Mouse (Mus musculus) heart, adult 9 months (tissue): ENCODE results near the gene Slc39a11.

Source experiments
- DNase-seq, 2 experiments: peaks; one replicate each; pipeline ENCODE4 v3.0.0; 2022; ENCODE audit warnings: low spot score in 2 of 2

The Slc39a11 gene

GRCm38 (mm10) chr11:113246475-113246874, 403.4 kb downstream of the Slc39a11 start:
- DNase-seq, result no peak

DNA sequence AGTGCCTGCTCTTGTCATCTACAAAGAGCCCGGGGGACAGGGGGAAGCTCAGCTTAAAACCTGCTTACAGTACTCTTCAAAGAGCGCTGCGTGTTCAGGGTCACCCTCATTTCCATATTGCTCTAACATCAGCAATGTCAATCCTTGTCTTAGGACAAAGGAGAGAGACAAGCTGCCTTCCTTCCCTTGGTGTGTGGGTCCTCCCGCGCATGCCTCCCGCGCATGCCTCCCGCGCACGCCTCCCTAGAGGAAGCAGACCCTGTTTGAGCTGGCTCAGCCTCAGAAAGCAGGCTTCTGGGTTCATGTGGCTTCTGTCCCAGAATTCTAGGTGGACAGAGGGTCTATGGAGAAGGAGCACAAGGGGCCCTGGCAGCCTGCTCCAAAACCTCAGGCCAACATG, 404.2 kb downstream of the Slc39a11 start:
- DNase-seq, result no peak

- DNase-seq, result no peak
Observed at GRCm38 (mm10) chr11:113234432-113234831, 415.4 kb downstream of the Slc39a11 start.

DNA sequence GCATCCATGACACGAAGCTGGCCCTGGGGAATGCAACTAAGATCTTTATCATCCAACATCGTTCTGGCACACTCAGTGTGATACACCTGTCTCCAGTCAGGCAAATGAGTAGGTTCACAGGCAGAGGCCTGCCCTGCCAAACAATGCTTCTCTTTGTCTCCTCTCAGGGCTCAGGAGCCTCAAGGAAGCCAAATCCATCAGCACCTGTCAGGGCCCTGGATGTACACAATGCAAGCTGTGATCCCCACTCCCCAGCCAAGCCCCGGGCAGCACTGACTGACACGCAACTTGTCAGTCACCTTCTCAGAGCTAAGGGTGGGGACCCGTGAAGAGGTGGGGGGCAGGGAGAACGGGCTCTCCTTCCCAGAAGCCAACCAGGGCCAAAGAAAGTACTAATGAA, 417.8 kb downstream of the Slc39a11 start:
- no peak for DNase-seq

DNA sequence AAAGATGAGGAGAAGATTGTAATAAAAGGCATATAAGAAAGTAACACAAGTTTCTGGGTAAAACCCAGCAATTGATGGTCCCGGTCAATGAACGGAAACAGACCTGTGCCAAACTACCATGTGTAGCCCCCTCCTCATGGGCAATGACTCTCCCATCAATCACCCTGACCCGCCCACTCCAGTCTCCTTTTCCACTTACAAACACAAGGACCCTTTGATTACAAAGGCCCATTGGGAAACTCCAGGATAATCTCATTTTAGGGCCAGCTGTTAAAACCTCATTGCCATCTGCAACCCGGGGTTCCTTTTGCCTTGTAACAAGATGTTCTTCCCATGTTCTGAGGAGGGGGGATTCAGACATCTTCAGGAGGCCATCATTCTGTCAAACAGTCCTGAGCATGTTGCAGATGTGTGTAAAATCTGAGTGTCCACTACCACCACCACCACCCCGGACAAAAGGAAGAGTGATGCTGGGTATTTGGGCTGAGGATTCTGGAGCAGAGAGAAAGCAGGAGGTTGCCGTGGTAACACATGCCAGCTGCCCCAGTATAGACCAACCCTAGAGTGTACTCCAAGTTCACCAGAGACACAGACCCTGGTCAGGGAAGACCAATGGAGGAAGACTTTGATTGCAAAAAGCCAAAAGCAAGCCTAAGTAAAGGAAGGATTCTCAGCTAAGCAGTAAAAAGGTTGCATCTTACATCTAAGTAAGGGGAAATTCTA, 419.3 kb downstream of the Slc39a11 start:
- no peak for DNase-seq

GRCm38 (mm10) chr11:113225748-113226147, 424.1 kb downstream of the Slc39a11 start:
- no peak for DNase-seq

DNA sequence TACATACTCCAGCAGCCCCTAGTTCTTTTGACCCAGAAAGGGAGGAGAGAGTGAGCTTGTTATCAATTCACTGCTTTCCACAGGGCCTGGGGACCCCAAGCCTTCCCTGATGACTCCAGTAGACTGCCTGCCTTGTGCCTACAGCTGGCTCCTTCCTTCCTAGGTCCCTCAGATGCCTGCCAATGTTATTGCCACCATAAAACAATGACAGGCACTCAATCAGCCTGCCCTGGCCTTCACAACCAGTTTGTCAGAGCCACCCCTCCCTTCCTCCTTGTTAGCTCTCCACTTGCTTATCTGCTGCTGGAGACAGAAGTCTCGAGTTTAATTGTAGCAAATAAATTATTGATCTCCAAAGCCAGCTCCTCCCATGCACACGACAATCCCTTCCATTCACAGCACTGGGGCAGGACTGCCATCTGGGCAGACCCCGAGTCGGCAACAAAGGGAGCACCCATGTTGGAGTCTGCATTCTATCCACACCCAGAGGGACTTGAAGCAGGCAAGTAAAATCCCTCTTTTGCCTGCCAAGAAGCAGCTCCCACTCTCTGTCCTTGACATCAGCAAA, 426.0 kb downstream of the Slc39a11 start:
- no peak for DNase-seq

- DNase-seq, result no peak
Observed at GRCm38 (mm10) chr11:113221267-113222195, 428.3 kb downstream of the Slc39a11 start.

DNA sequence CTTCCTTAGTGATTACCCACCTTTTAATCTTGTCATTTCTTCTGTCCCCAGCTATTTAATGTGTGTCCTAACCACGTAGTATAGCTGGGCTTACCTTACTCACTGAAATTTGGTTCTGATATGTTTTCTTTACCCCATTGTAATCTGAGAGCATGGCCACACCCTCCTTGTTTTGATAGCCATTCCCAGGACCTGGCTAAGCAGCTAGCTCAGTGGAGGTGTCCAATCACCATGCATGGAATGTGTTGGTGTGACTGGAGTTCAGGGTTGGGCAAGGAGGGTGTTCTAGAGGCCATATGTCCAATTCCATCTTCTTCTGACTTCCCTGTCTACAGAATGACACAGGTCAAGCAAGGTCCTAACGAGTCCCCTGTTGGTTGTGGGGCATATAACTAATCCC, 429.2 kb downstream of the Slc39a11 start:
- no peak for DNase-seq

DNA sequence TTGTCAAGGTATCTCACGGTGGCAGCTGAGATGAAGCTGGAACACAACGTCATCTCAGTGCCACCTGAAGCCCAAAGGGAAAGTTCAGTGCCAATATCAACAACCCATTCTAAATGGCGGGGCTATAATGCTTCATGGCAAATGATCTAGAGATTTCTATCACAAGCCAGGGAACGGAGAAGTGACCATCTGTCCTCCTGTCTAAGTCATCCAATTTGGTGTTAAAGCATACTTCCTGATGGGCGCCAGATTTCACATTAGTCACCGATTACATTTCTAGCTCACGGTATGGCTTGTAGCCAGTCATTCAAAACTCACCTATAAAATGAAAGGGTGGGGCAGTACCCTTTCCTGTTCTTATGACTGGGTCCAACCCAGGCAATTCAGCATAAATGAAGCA, 435.1 kb downstream of the Slc39a11 start:
- DNase-seq, result no peak

- no peak for DNase-seq
Observed at GRCm38 (mm10) chr11:113212390-113213025, 437.4 kb downstream of the Slc39a11 start.

DNA sequence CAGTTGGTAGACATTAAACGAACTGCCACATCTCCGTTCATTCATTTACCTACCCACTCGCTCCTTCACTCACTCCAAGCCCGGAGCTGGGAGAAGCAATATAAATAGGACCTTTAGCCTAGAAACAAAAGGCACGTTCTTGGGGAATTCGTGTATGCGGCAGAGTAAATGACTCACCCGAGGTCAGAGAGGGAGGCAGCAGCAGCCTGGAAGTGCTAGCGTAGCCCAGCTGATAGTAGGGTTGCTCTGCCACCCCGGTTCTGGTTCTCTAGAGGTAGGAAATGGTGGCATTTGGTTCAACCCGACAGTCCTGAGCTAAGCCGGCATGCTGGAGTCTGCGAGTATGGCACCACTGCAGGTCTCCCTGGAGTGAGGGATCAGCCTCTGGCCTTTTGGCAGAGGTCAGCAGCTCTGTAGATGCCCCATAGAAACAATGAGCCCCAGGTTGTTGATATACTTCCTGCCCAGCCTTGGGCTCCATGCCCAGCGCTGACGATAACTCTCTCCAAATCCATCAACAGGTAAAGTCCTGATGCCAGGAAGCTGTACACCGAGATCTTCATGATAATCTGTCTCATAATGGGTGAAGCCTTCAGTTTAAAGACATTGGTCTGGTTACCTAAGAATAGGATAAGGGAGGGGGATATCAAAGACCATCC, 440.5 kb downstream of the Slc39a11 start:
- no peak for DNase-seq

DNA sequence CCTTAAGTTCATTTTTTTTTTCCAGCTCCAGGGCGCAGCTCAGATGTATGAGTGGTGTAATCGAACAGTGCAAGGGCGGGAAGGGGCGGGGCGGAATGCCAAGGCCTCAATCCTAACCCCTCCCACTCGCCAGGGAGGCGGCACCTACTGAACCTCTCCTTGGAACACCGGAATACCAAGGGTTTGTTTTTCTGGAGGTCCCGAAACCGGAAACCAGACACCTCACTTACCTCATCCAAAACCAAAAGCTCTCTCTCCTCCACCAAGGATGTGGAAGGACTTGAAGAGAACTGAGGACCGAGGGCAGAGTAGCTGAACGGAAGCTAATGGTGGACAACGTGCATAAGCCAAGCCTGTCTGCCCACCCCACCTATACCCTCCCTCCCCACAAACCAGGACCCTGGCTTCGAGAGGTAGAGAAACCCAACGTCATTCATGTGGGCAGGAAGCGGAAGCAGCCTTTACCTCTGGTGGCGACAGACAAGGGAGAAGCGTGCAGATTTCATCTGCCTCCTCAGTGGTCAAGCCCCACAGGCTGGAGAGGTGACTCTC, 441.3 kb downstream of the Slc39a11 start:
- DNase-seq, result no peak

GRCm38 (mm10) chr11:113207966-113208365, 441.9 kb downstream of the Slc39a11 start:
- no peak for DNase-seq

DNA sequence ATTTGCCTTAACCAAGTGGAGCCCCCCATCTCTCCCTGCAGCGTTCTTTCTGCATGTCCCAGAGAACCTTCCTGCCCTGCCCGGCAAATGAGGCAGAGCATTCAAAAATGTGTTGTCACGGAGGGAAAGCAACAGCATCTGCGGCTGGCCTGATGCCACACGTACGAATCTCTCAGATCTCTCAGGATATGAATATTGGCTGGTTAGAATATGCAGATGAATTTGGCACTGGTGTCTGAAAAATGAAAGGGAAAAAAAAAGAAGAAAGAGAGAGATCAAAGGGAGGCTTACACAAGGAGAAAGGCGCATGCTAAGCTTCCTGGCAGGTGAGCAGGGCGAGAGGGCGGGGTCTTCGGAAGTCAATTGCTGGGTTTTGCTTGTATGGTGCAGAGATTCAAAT, 443.8 kb downstream of the Slc39a11 start:
- no peak for DNase-seq

GRCm38 (mm10) chr11:113203008-113203407, 446.9 kb downstream of the Slc39a11 start:
- no peak for DNase-seq

DNA sequence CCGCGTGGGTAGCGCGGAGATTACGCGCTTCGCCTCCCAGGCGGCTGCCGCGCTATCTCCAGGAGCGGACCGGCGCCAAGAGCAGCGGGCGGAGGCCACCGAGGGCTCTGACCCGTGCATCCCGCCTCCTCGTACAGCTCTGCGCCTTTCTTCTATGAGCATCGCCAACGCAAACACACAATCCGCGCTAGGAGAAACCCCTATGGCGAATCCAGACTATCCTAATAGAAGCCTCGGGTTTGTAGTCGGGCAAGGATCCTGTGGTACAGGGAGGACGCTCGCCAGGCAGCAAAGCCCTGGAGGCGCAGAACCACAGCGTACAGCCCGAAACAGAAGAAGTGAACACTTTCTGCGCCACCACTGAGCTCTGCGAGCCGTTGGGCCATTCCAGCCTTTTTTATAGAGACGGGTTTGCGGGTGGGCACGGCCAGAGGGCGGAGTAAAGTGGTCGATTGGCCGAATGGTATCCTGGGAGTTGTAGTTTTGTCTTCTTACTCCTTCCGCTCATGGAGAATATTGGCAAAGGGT, 448.3 kb downstream of the Slc39a11 start:
- peak; percentile 79 to 84 for DNase-seq

DNA sequence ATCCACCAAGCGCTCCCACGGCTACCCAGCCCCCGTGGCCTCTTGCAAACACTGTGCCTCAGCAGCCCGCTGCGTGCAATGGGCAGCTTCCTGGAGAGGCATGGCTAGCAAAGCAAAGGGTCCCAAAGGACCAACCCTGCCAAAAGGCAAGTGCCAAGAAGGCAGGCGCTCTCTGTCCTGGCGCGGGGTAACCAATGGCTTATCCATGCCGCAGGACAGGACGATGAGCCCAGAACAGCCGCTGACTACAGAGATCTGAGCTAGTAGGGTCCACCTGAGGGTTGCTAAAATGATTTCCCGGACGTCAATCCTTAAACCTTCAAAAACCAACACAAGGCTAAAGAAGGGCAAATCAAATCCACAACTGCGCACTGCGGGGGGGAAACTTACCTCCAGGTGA, 449.0 kb downstream of the Slc39a11 start:
- DNase-seq, result no peak

DNA sequence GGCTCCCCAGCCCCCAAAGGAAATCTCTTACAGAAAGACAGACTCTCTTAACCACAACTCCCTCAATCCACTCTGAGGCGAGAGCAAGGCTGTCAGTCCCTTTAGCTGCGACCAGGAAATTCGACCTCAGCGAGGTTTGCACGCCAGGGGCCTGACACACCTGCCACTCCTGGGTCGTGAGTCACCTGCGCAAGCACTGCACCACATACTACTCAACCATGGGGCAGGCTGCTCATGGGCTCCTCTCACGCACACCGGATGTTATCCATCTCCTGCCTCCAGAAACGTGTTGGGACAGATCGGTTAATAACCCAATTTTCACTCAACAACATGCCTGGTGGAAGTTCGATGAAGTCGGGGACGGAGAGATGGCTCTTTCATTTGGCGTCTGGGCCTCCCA, 451.3 kb downstream of the Slc39a11 start:
- no peak for DNase-seq

DNA sequence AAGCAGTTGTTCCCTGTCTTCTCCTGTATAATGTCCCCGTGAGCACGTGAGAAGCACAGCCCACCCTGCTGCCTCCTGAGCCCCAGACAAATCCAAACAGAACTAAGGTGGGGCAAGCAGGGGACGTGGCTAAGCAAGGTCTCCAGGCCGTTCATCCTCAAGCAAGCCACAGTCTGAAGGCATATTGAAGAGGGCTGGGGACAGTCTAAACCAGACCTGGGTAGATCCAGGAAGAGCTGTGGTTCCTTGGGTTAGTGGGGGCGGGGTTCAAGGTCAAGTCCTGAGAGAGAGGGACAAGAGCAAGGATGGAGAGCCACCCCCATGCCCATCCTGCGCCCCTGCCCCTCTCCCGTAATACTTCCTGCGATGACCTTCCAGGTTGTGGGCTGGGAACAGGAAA, 452.3 kb downstream of the Slc39a11 start:
- DNase-seq, result no peak
